Mouse (Mus musculus): ENCODE data around the gene Tob2. TPM values are rescaled to one million over a fixed set of nuclear protein-coding genes. Genes with fewer than 3 reads are reported as not detected.

Tob2 gene
- polyA plus RNA-seq, 1 experiment: 21.0 TPM

DNA sequence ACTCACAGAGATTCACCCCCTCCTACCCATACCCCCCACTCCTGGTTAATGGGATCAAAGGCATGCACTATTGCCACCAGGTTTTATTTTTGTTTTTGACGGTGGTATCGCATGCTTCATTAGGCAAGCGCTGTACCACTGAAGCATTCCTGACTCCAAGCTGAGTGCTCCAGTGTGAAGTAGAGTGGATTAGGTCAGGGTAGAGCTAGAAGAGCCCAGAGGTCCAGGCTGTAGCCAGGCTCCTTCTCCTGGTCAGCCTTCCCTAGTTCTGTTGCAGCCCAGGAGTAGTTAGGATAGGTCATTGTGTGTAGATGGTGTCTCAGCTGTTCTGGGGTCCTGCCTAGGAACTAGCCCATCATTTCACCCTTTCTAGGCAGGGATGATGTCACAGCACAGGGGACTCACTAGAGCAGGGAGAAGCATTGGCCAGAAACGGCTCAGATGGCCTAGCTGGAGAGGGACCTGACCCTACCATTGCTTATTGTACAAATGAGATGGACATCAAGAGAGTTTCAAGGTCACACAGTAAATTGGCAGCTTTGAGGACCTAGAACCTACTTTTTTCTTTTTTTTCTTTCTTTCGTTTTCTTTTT, 13.5 kb downstream of the Tob2 start:
- H3K4me3 ChIP-seq (ENCODE audit: insufficient read depth, low read length): no peak overlapping the region
- TF ChIP-seq POLR2A (IDR thresholded peaks at IDR 0.05; ENCODE audit: extremely low read depth, insufficient read depth, low read length) (no peak), CTCF (IDR thresholded peaks at IDR 0.05; ENCODE audit: extremely low read depth, insufficient read depth, low read length) (no peak)
- H3K27ac ChIP-seq (ENCODE audit: insufficient read depth, low read length): no peak overlapping the region
- no peaks in the 10 kb centered on the region for H3K4me1 ChIP-seq (ENCODE audit: control insufficient read depth, insufficient read depth, low read length)

DNA sequence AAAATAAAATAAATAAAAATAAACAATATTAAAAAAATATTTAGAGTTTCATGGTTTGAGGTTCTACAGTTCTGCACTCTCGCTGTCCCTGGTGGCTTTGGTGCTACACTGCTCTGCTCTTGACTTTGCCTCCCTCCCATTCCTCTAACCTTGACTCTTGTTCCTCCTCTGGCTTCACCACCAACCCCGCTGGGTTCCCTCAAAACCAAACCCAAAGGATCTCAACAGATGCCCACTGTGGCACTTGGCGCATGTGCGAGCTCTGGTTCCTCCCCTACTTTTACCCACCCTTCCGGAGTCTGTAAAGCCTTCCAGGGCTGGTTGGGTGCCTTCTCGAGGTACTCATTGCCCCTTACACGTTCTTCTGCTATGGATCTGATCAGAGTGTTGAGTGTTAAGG, 16.3 kb downstream of the Tob2 start:
- Histone ChIP-seq H3K4me1 (ENCODE audit: control insufficient read depth, insufficient read depth, low read length) (peaks cover 5% of the 10 kb centered on the region), H3K27ac (ENCODE audit: insufficient read depth, low read length) (no peak overlapping the region), H3K4me3 (ENCODE audit: insufficient read depth, low read length) (no peak overlapping the region)
- TF ChIP-seq POLR2A (IDR thresholded peaks at IDR 0.05; ENCODE audit: extremely low read depth, insufficient read depth, low read length): no peak
- no peak for TF ChIP-seq CTCF (IDR thresholded peaks at IDR 0.05; ENCODE audit: extremely low read depth, insufficient read depth, low read length)

DNA sequence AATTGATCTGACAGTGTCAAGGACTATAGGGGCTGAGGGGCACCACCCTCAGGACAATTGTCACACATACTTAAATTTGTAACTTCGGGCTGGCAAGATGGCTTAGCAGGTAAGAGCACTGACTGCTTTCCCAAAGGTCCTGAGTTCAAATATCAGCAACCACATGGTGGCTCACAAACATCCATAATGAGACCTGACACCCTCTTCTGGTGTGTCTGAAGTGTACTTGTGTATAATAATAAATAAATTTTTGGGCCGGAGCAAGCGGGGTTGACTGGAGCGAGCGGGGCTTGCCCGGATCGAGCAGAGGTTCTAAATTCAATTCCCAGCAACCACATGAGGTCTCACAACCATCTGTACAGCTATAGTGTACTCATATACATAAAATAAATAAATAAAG, 18.3 kb downstream of the Tob2 start:
- Histone ChIP-seq H3K27ac (ENCODE audit: insufficient read depth, low read length) (peak overlapping the region; percentile 6; the same call in 1 of the 2 replicates), H3K4me3 (ENCODE audit: insufficient read depth, low read length) (no peak overlapping the region), H3K4me1 (ENCODE audit: control insufficient read depth, insufficient read depth, low read length) (peaks cover 8% of the 10 kb centered on the region)
- no peak for TF ChIP-seq CTCF (IDR thresholded peaks at IDR 0.05; ENCODE audit: extremely low read depth, insufficient read depth, low read length)
- no peak for TF ChIP-seq POLR2A (IDR thresholded peaks at IDR 0.05; ENCODE audit: extremely low read depth, insufficient read depth, low read length)

DNA sequence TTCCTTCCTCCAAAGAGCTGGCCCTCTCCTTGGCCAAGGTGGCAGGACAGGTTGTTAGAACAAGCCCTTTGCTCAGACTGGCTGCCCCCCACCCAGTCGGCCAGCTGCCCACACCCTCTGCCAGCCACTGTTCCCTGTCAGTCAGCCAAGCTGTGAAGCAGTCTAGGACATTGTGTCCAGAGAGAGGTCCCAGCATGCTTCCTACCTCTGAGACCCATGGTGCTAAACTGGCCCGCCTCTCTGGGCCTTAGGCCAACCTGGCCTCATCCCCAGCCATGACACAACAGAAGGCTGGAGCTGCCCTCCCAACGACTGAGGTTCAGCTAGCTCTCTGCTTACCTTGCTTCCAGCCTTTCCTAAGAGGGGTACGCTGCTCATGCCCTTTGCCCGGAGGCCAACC, 19.0 kb downstream of the Tob2 start:
- TF ChIP-seq CTCF (IDR thresholded peaks at IDR 0.05; ENCODE audit: extremely low read depth, insufficient read depth, low read length) (no peak), POLR2A (IDR thresholded peaks at IDR 0.05; ENCODE audit: extremely low read depth, insufficient read depth, low read length) (peak; percentile 41; the same call in 1 of the 2 replicates)
- Histone ChIP-seq H3K4me1 (ENCODE audit: control insufficient read depth, insufficient read depth, low read length) (peaks cover 8% of the 10 kb centered on the region), H3K4me3 (ENCODE audit: insufficient read depth, low read length) (no peak overlapping the region), H3K27ac (ENCODE audit: insufficient read depth, low read length) (peak overlapping the region; percentile 75)

DNA sequence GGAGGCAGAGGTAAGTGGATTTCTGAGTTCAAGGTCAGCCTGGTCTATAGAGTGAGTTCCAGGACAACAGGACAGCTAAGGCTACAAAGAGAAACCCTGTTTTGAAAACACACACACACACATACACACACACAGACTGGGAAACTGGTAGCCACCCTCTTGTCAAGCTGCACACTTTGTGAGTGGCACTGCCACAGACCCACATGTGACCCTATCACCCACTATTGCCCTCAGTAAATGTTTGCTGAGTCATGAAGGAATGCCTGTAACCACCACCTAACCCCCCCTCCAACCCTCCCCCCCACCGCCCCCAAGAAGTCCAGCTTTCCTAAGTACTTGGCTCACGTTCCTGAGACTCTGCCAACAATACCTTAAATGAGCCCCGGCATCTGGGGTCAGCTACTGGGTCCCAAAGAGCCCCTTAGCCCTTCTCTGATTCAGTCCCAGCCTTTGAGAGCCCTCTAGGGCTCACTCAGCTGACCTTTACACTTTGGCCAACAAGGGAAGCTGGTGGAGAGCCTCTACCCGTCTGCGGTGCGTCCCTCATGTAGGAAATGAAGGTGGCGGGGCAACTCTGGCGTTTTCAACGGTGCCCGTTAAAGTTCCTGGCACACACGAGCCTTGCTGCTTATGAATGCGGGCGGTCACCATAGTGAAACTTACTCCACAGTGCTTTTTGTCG, 19.9 kb downstream of the Tob2 start:
- no peak overlapping the region for H3K4me3 ChIP-seq (ENCODE audit: insufficient read depth, low read length)
- peak overlapping the region; percentile 76; the same call in 1 of the 2 replicates for H3K27ac ChIP-seq (ENCODE audit: insufficient read depth, low read length)
- no peak for TF ChIP-seq POLR2A (IDR thresholded peaks at IDR 0.05; ENCODE audit: extremely low read depth, insufficient read depth, low read length)
- no peak for TF ChIP-seq CTCF (IDR thresholded peaks at IDR 0.05; ENCODE audit: extremely low read depth, insufficient read depth, low read length)
- peaks cover 8% of the 10 kb centered on the region for H3K4me1 ChIP-seq (ENCODE audit: control insufficient read depth, insufficient read depth, low read length)

DNA sequence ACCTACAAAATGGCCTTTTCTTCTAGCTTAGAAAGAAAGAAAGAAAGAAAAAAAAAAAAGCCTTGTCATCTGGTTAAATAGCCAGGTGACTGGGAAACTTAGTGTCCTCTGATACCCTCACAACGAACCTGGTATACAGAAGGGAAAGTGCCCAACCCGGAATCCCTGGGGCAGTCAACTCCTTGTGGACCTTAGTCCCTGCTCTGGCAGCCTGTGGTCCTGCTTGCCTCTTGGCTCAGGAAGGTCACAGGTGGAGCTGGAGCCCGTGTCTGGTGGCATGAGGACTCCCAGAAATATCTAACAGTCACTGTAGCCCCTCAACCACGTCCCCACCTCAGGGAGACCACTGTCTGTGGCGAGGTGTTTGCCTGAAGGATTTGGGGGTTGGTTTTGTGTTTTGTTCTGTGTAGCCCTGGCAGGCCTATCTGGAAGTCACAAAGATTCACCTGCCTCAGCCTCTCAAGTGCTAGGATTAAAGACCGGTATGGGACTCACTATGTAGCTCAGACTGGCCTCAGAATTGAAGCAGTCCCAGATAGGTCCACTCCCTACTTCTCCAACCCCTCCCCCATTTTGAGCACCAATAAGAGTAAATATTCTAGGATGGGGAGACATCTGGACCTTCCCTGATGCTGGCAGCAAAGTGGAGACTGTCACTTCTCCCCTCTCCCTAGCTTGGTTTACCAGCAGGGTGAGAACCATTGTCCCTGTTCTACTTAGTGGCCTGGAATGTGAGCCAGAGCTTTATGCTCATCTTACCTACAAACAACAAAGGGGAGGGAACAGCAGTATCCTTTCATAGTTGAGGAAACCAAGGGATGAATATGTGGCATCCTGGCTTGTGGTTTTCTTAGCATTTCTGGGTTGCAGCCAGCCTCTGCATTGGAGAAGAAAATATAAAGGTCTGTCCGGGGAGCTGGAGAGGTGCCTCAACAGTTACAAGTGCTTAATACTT, 21.4 kb downstream of the Tob2 start:
- no peak overlapping the region for H3K4me3 ChIP-seq (ENCODE audit: insufficient read depth, low read length)
- TF ChIP-seq CTCF (IDR thresholded peaks at IDR 0.05; ENCODE audit: extremely low read depth, insufficient read depth, low read length) (no peak), POLR2A (IDR thresholded peaks at IDR 0.05; ENCODE audit: extremely low read depth, insufficient read depth, low read length) (no peak)
- peak overlapping the region; percentile 96 for H3K27ac ChIP-seq (ENCODE audit: insufficient read depth, low read length)
- H3K4me1 ChIP-seq (ENCODE audit: control insufficient read depth, insufficient read depth, low read length): peaks cover 8% of the 10 kb centered on the region

DNA sequence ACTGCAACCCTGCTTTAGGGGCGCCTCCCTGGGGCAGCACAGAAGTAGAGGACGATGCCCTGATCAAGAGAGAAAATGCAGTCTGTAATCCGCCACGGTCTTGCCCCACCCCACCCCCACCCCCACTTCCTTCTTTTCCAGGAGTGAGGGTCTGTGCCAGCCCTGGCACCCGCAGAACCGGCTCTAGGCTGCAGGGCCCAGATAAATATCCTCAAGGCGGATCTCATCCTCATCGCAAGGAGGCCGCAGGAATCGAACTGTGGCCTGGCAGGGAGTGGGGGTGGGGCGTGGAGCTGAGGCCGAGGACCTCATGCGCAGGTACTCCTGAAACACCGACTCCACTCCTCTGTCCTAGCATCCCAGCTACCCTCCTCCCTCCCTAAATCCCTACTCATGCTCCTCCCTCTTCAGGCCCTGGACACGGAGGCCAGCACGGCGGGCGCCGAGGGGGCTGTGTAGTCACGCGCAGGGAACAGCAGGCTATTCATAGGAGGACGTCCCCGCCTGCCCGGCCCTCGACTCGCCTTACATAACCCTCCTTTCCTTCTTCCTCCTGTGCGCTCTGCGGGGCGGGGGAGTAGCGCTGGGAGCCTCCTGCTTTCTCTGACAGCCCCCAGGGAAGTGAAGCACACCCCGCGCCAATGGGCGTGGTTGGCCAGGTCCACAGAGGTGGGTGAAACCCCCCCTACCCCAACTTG, 22.3 kb downstream of the Tob2 start:
- peak overlapping the region; percentile 96 for H3K27ac ChIP-seq (ENCODE audit: insufficient read depth, low read length)
- peak overlapping the region; percentile 21 for H3K4me3 ChIP-seq (ENCODE audit: insufficient read depth, low read length)
- no peak for TF ChIP-seq CTCF (IDR thresholded peaks at IDR 0.05; ENCODE audit: extremely low read depth, insufficient read depth, low read length)
- TF ChIP-seq POLR2A (IDR thresholded peaks at IDR 0.05; ENCODE audit: extremely low read depth, insufficient read depth, low read length): peak; percentile 87
- H3K4me1 ChIP-seq (ENCODE audit: control insufficient read depth, insufficient read depth, low read length): peaks cover 8% of the 10 kb centered on the region

DNA sequence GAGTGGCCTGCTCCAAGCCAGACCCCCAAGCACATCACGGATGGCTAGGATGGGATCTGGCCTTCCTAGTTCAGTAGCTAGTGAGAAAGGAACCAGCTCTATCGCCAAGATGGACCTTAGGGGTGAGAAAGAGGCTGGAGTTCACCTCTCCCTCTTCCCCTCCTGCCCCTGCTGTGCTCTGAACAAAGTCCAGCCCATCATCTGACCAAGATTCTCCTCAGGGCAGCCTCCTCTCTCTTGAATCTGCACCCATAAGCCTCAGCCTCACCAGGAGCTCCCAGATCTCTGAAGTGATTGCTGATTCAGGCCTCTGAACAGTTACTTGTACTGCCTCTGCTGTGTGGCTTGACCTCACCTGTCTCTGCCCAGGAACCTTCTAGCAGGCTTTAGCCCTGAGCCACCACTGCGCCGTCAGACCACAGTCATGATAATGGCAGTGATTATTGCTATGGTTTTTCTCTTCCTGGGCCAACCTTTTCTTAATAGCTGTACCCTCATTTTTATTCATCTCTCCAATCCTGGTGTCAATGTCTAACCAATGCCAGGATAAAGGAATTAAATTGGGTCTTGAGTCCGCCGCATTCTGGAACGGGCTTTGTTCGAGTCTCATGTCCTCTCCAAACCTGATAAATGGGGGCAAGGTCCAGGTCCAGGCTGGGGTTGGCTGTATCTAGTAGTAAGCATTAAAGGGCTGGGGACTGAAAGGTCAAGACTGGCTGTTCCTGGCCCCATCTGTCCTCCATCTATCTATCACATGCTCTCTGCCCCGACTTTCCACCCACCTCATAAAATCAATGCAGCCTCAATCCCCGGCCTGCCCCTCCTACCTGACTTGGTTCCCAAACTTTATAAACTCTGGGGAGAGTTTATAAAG, 23.4 kb downstream of the Tob2 start:
- TF ChIP-seq POLR2A (IDR thresholded peaks at IDR 0.05; ENCODE audit: extremely low read depth, insufficient read depth, low read length) (no peak), CTCF (IDR thresholded peaks at IDR 0.05; ENCODE audit: extremely low read depth, insufficient read depth, low read length) (no peak)
- Histone ChIP-seq H3K4me1 (ENCODE audit: control insufficient read depth, insufficient read depth, low read length) (peaks cover 8% of the 10 kb centered on the region), H3K4me3 (ENCODE audit: insufficient read depth, low read length) (no peak overlapping the region), H3K27ac (ENCODE audit: insufficient read depth, low read length) (peak overlapping the region; percentile 36)
